Mouse (Mus musculus) myocyte (in vitro differentiated cells): ENCODE measurements around the gene Fam25c.

Experiments
- MYOD1 ChIP-seq, 3 experiments: IDR thresholded peaks; one replicate each; pipeline ENCODE4 v1.6.1; 2011; ENCODE audit warnings: control low read depth in 2 of 3, low read depth in 2 of 3, mild to moderate bottlenecking in 2 of 3, moderate library complexity in 1 of 3; ENCODE audit not compliant: insufficient read length in 2 of 3, control insufficient read depth in 1 of 3
- POLR2A ChIP-seq: IDR thresholded peaks from one replicate; pipeline ENCODE4 v1.6.1; 2011; ENCODE audit warnings: low read depth, mild to moderate bottlenecking, control low read depth, moderate library complexity; ENCODE audit not compliant: insufficient read length
- REST ChIP-seq: IDR thresholded peaks from one replicate; pipeline ENCODE4 v1.6.1; 2011; ENCODE audit warnings: mild to moderate bottlenecking, control low read depth, moderate library complexity; ENCODE audit not compliant: insufficient read depth, insufficient read length

DNA sequence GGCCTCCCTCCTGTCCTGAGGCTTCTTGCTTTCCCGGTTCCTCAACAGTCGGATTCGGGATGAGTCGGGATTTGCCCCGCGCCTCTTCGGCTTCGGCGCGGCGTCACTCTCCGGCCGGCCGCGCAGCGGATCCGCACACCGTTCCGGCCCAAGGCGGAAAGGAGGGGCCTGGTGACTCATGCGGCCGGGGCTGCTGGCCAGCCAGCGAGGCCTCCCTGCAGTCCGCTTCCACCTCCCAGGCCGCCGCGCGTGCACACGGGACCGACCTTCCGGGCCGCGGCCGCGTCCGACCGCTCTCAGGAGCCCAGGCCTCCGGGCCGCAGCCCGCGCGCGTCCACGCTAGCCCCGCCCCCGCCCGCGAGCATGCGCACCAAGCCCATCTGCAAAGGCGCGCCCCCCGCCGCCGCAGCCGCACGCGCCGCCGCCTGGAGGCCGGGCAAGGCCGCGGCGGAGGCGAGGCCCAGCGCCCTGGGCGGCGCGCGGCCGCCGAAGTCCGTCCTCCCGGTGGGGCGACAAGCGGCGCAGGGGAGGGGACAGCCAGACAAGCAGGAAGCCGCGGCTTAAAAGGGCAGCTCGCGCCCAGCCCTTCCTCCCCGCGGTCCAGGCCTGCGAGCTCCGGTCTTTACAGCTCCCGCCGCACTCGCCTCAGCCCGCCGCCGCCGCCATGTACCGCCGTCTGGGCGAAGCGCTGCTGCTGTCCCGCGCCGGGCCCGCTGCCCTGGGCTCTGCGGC, 44.8 kb downstream of the Fam25c start, which contains the start of the genes Shld2 and Glud1:
- TF ChIP-seq POLR2A (peak; percentile 84), REST (no peak), MYOD1 (IDR thresholded peaks at IDR 0.05; ENCODE audit: control insufficient read depth in 1 of 3, insufficient read length in 2 of 3, low read depth in 2 of 3) (no peak)
